Mouse (Mus musculus) hindbrain, embryonic 15.5 days (tissue): ENCODE measurements around the gene Pitpnm2. TPM values are rescaled to one million over a fixed set of nuclear protein-coding genes. Genes with fewer than 3 reads are reported as not detected.
"Not testable (repeated sequence)": the region's sequence is repeated elsewhere in the genome, so short reads cannot be mapped to it uniquely, and the experiment has no call there.

Source experiments
- ATAC-seq: fragments of 200-750 bp; cut with Nextera tagmentation; 2 replicates; pipeline ENCODE4 v1.8.0; 2017; ENCODE audit warnings: low read depth, moderate number of reproducible peaks, moderate TSS enrichment; ENCODE audit not compliant: low FRiP score
- H3K27ac ChIP-seq: fragments of 300-500 bp; sonication (generic); replicated peaks from 2 replicates; pipeline ENCODE4 v1.5.1; 2015; ENCODE audit warnings: mild to moderate bottlenecking, inconsistent platforms
- H3K27me3 ChIP-seq: fragments of 300-500 bp; sonication (generic); 2 replicates; pipeline ENCODE4 v1.6.1; 2015; ENCODE audit warnings: control low read depth, inconsistent platforms
- H3K36me3 ChIP-seq: fragments of 300-500 bp; sonication (generic); 2 replicates; pipeline ENCODE4 v1.6.1; 2015; ENCODE audit warnings: control low read depth, inconsistent platforms
- H3K4me1 ChIP-seq: fragments of 300-500 bp; sonication (generic); replicated peaks from 2 replicates; pipeline ENCODE4 v1.6.1; 2015; ENCODE audit warnings: control low read depth, inconsistent platforms
- H3K4me2 ChIP-seq: fragments of 300-500 bp; sonication (generic); 2 replicates; pipeline ENCODE4 v1.6.1; 2015; ENCODE audit warnings: moderate library complexity, mild to moderate bottlenecking, inconsistent platforms
- H3K4me3 ChIP-seq: fragments of 300-500 bp; sonication (generic); 2 replicates; pipeline ENCODE4 v1.5.1; 2015; ENCODE audit warnings: mild to moderate bottlenecking, inconsistent platforms
- H3K9ac ChIP-seq: fragments of 300-500 bp; sonication (generic); 2 replicates; pipeline ENCODE4 v1.6.1; 2015; ENCODE audit warnings: inconsistent platforms
- H3K9me3 ChIP-seq: fragments of 300-500 bp; sonication (generic); 2 replicates; pipeline ENCODE4 v1.6.1; 2016; ENCODE audit warnings: control low read depth, inconsistent platforms
- WGBS: fragments of 180-500 bp; shearing (Covaris S2); methylation state at CpG from one replicate; pipeline ENCODE4 v1.1.7; 2015; 5-methylcytosine and 5-hydroxymethylcytosine counted together
- polyA plus RNA-seq: library from polyadenylated mRNA; unstranded; fragments of >200 nt; fragmentation: Nextera tagmentation; extraction: Ambion mirVana; gene quantifications from 2 replicates; pipeline ENCODE4 v1.2.1, GENCODE M21; 2015

The Pitpnm2 gene
- polyA plus RNA-seq = 10.8 and 11.5 TPM in 2 replicates

DNA sequence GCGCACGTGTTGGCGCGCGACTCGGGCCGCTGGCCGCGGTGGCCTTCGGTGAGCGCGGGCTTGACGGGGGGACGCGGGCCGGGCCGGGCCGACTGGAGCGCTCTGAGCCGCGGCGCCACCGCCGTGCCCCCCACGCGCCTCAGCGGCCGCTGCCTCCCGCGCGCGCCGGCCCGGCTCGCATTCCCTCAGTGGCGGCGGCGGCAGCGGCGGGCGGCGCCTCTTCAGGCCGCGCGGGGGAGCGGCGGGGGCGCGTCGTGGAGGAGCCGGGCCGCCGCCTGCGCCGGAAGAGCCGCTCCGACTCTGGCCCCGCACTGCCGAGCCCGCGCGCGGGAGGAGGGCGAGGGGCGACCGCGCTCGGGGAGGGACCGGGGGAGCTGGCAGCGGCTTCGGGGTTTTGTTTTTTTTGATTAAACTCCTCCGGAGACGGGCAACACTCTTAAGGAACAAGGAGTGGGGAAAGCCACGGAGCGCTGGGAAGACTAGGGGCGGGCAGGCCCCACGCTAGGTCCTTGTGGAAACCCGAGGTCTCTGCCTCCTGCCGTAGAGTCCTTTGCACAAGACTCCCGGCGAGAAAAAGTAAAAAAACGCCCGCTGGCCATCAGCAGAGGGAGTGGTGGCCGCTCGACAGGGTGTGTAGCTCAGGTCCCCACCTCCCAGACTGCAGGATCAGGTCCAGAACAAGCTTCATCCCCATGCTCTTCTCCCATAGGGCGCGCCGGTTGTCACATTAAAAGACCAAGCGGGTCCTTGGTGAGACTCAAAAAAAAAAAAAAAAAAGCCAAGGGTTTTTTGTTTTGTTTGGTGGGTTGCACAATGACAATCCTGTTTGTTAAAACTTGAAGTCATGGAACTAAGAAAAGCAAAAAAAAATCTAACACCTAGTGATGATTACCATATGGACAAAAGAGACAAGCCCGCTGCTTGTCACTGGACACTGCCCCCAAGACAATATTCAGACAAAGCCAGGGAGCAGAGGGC is at the start of gene Pitpnm2:
Gene Pitpnm2, minus strand, starts transcription at position 147 of the 978 bp plus-strand sequence.
- Histone ChIP-seq H3K36me3 (peaks cover 4% of the 10 kb centered on the region; the same call in 1 of the 2 replicates), H3K4me1 (peaks cover 32% of the 10 kb centered on the region), H3K27me3 (no peaks in the 10 kb centered on the region), H3K4me2 (peak within 1 kb of the TSS; percentile 88), H3K9me3 (no peaks in the 10 kb centered on the region), H3K4me3 (peak within 1 kb of the TSS; percentile 54), H3K27ac (peak within 1 kb of the TSS; percentile 80), H3K9ac (peak within 1 kb of the TSS; percentile 77)
- under 1% methylated on average over 79 of the region's 90 CpGs for WGBS
- peak; percentile 83 for ATAC-seq

DNA sequence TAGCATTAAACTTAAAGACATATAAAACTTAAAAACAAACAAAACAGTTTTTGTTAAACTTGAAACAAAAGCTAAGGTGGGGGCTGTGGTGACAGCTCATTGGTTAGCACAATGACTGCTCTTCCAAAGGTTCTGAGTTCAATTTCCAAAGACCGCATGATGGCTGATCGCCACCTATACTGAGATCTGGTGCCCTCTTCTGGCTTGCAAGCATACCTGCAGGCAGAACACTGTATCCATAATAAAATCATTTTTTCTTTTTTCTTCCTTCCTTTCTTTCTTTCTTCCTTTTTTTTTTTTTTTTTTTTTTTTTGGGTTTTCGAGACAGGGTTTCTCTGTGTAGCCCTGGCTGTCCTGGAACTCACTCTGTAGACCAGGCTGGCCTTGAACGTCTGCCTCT is 49.7 kb upstream of the Pitpnm2 start:
- not testable (repeated sequence) for ATAC-seq, H3K4me2 ChIP-seq, H3K27me3 ChIP-seq, H3K4me1 ChIP-seq, H3K9ac ChIP-seq, H3K9me3 ChIP-seq, H3K4me3 ChIP-seq, H3K27ac ChIP-seq
- WGBS = 61% methylated on average over 4 of the region's 4 CpGs
- H3K36me3 ChIP-seq = peaks cover 44% of the 10 kb centered on the region

DNA sequence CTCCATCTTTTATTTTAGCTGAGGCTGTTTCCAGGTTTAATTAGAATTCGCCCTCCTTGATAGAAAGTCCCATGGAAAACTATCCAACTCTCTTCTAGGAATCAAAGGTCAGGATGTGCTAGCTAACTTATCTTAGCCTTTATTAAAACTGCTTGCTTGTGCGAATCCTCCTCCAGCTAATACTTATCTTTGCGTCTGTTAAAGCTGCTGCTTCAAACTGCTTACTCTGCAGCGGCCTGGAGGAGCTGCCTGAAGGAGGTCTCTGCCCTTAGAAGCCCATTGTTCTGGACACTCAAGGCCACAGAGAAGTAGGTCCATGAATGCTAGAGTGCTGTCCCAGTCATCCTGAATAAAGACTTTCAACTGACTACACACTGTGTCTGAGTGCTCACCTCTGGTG is 46.9 kb upstream of the Pitpnm2 start:
- Histone ChIP-seq H3K4me1 (no peaks in the 10 kb centered on the region), H3K27me3 (no peaks in the 10 kb centered on the region), H3K4me2 (no peak overlapping the region), H3K9ac (no peak overlapping the region), H3K9me3 (no peaks in the 10 kb centered on the region), H3K27ac (no peak overlapping the region), H3K36me3 (peaks cover 55% of the 10 kb centered on the region), H3K4me3 (no peak overlapping the region)
- no peak for ATAC-seq
- 97% methylated on average over 4 of the region's 4 CpGs for WGBS

DNA sequence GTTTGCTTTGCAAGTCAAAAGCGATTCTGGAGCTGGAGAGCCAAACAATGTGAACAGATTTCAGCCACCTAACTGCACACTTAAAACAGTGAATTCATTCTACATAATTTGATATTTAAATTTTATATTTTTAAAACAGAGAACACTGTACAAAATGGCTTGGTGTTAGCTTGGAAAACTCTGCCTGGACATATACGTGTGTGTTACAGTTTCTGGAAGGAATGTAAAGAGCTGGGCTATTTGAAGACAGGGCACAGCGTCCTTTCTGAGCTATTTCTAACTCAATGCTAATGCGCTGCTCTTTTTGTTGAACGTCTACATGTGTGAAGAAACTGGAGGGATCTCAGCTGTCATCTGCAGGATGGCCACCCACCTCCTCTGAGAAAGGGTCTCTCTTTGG is 44.4 kb upstream of the Pitpnm2 start:
- Histone ChIP-seq H3K36me3 (peaks cover 77% of the 10 kb centered on the region), H3K27ac (no peak overlapping the region), H3K4me3 (no peak overlapping the region), H3K4me2 (no peak overlapping the region), H3K9ac (no peak overlapping the region), H3K4me1 (no peaks in the 10 kb centered on the region), H3K27me3 (no peaks in the 10 kb centered on the region), H3K9me3 (no peaks in the 10 kb centered on the region)
- no peak for ATAC-seq
- 95% methylated on average over 5 of the region's 5 CpGs for WGBS

DNA sequence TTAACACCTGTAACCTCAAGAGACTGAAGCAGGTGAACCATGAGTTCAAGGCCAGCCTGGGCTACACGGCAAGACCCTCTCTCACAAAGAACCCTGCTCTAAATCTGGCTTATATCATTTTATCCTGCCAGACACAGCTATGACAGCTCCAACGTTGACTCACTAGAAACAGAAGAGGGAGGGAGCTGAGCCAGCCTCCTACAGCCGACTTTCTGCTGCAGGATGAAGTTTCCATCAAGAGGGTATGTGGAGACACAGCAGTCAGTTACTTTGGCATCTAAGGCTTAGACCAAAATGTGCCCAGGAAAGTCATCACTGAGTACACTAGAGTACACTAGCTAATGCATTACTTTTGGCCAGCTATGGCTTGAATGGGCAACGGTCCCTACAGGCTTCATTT is 40.7 kb upstream of the Pitpnm2 start:
- H3K27ac ChIP-seq = no peak overlapping the region
- no peaks in the 10 kb centered on the region for H3K9me3 ChIP-seq
- ATAC-seq = no peak
- WGBS = 90% methylated on average over 4 of the region's 4 CpGs
- no peak overlapping the region for H3K4me3 ChIP-seq
- no peaks in the 10 kb centered on the region for H3K27me3 ChIP-seq
- no peaks in the 10 kb centered on the region for H3K4me1 ChIP-seq
- H3K36me3 ChIP-seq = peaks cover 85% of the 10 kb centered on the region
- H3K9ac ChIP-seq = no peak overlapping the region
- no peak overlapping the region for H3K4me2 ChIP-seq

DNA sequence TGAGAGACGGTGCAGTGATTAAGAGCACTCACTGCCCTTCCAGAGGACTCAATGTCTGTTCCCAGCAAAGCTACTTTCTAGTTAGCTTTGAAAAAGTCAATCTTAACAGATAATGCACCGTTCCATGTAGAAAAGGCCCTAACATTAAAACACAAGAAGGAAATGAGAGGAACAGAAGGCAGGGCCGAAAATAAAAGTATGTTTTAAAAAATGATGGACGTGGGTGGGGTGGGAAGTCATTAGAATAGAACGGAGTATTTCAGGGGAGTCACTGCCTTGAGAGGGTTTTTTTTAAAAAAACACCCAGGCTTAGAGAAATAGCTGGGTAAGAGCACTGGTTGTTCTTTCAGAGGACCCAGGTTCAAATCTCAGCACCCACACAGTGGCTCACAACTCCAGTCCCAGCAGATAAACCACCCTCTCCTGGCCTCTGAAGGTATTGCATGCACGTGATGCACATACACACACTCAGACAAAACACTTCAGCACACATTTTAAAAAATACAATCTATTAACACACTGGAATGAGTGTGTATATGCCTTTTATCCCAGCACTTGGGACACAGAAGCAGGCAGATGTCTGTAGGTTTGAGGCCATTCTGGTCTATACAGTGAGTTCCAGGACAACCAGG is 38.2 kb upstream of the Pitpnm2 start:
- Histone ChIP-seq H3K4me1 (no peaks in the 10 kb centered on the region), H3K36me3 (peaks cover 79% of the 10 kb centered on the region), H3K27me3 (no peaks in the 10 kb centered on the region), H3K9me3 (no peaks in the 10 kb centered on the region), H3K4me3 (no peak overlapping the region), H3K9ac (no peak overlapping the region), H3K27ac (no peak overlapping the region), H3K4me2 (no peak overlapping the region)
- WGBS = 97% methylated on average over 6 of the region's 6 CpGs
- no peak for ATAC-seq

DNA sequence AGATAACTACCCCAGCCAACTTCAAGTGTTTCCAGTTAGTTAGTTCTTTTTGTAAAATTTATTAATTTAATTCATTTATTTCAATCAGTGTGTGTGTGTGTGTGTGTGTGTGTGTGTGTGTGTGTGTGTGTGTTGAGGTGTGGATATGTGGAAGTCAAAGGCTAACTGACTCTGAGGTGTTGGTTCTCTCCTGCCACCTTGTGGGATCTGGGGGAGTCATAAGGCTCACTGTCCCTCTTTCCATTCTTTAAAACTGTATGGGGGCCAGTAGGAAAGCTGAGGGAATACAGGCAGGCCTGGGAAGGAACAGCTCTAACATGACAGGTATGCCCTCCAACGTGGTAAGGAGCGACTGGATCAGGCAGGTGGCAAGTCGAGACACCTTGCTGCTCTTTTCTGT is 34.8 kb upstream of the Pitpnm2 start:
- WGBS = 70% methylated on average over 3 of the region's 3 CpGs
- H3K4me2 ChIP-seq = no peak overlapping the region
- ATAC-seq = no peak
- no peak overlapping the region for H3K27ac ChIP-seq
- no peaks in the 10 kb centered on the region for H3K4me1 ChIP-seq
- H3K4me3 ChIP-seq = no peak overlapping the region
- H3K9me3 ChIP-seq = no peaks in the 10 kb centered on the region
- peaks cover 59% of the 10 kb centered on the region for H3K36me3 ChIP-seq
- H3K9ac ChIP-seq = no peak overlapping the region
- H3K27me3 ChIP-seq = no peaks in the 10 kb centered on the region

DNA sequence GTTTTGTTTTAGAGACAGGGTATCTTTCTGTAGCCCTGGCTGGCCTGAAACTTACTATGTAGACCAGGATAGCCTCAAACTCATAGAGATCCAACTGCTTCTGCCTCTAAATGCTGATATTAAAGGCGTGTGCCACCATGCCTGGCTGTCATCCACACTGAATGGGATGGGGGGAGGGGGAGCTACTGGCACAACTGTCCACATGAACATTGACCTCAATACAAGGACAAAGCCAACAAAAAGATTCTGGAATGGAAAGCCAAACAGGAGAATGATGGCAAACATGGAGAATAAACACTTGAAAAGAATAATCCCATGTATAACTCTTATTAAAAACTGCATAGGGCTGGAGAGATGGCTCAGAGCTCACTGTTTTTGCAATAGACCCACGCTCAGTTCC is 33.3 kb upstream of the Pitpnm2 start:
- H3K9me3 ChIP-seq = no peaks in the 10 kb centered on the region

DNA sequence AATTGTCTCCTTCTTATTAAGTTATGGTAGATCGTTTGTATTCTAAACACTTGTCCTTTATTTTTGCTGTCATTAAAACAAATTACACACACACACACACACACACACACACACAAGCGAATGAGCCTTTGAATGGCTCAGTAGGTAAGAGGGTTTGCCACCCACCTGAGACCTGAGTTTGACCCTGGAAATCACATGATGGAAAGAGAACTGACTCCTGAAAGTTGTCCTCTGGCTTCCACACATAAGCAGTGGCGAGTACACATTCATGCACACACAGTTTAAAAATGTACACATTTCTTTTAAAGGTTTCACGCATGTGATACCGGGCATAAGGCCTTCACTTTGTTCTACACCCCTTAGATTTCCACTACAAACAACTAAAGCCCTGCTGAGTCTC is 20.7 kb upstream of the Pitpnm2 start:
- WGBS = 74% methylated on average over 5 of the region's 5 CpGs

More for the DNA sequence above, 33.3 kb upstream of the Pitpnm2 start:
- Histone ChIP-seq H3K4me3 (no peak overlapping the region), H3K27ac (no peak overlapping the region), H3K27me3 (no peaks in the 10 kb centered on the region), H3K36me3 (peaks cover 52% of the 10 kb centered on the region), H3K4me1 (no peaks in the 10 kb centered on the region), H3K9ac (no peak overlapping the region), H3K4me2 (no peak overlapping the region)
- 92% methylated on average over 2 of the region's 2 CpGs for WGBS
- no peak for ATAC-seq

DNA sequence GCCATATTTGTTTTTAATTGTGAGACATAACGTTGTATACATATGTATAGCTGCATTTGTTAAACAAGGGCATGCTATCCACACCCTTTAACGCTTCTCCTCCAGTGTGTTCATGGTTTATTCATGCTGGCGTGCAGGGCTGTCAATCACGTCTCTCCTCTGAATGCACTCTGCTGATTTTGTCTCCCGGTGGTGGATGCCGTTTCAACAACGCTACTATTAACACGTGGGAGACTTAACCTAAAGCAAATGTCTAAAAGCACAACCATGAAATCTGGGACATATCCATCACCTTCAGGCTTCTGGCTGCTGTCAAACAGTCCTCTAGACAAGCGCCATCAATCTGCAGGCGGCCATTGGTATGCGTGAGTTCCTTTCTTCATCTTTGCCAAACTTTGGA is 20.1 kb upstream of the Pitpnm2 start:
- H3K9ac ChIP-seq = no peak overlapping the region
- H3K4me1 ChIP-seq = no peaks in the 10 kb centered on the region; the same call in 1 of the 2 replicates
- H3K27ac ChIP-seq = 0 out of 2 replicates have a peak overlapping the region, but pooled peaks have one; percentile 48
- no peaks in the 10 kb centered on the region for H3K27me3 ChIP-seq
- H3K36me3 ChIP-seq = peaks cover 7% of the 10 kb centered on the region; the same call in 1 of the 2 replicates
- no peak overlapping the region for H3K4me3 ChIP-seq
- peak; percentile 54; the same call in 1 of the 2 replicates for ATAC-seq
- WGBS = 18% methylated on average over 11 of the region's 11 CpGs
- H3K9me3 ChIP-seq = no peaks in the 10 kb centered on the region
- 0 out of 2 replicates have a peak overlapping the region, but pooled peaks have one; percentile 9 for H3K4me2 ChIP-seq

More for the DNA sequence above, 20.7 kb upstream of the Pitpnm2 start:
- H3K9me3 ChIP-seq = no peaks in the 10 kb centered on the region
- H3K9ac ChIP-seq = no peak overlapping the region
- no peak for ATAC-seq
- H3K36me3 ChIP-seq = peaks cover 4% of the 10 kb centered on the region; the same call in 1 of the 2 replicates
- no peak overlapping the region for H3K4me2 ChIP-seq
- H3K4me1 ChIP-seq = no peaks in the 10 kb centered on the region; the same call in 1 of the 2 replicates
- H3K4me3 ChIP-seq = no peak overlapping the region
- H3K27ac ChIP-seq = no peak overlapping the region
- no peaks in the 10 kb centered on the region for H3K27me3 ChIP-seq

DNA sequence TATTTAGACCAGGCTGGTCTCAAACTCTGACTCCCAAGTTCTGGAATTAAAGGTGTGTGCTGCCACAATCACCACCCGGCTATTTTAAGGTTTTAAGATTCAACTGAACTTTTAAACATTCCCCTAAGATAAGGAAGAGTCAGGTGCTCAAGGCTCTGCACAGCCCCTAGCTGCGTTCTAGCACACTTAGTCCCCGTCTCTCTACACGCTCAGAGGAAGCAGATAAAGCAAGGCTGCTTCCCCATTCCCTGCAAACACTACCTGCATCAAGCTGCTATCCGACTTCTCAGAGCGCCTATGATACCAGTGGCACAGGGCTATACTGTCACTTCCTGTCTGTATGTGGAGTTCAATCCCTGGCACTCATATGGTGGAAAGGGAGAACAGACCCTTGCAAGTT is 18.1 kb upstream of the Pitpnm2 start:
- H3K9ac ChIP-seq = no peak overlapping the region
- H3K4me2 ChIP-seq = no peak overlapping the region
- H3K9me3 ChIP-seq = no peaks in the 10 kb centered on the region
- no peak overlapping the region for H3K27ac ChIP-seq
- no peaks in the 10 kb centered on the region; the same call in 1 of the 2 replicates for H3K4me1 ChIP-seq
- no peak for ATAC-seq
- 93% methylated on average over 6 of the region's 6 CpGs for WGBS
- peaks cover 25% of the 10 kb centered on the region for H3K36me3 ChIP-seq
- no peaks in the 10 kb centered on the region for H3K27me3 ChIP-seq
- H3K4me3 ChIP-seq = no peak overlapping the region

DNA sequence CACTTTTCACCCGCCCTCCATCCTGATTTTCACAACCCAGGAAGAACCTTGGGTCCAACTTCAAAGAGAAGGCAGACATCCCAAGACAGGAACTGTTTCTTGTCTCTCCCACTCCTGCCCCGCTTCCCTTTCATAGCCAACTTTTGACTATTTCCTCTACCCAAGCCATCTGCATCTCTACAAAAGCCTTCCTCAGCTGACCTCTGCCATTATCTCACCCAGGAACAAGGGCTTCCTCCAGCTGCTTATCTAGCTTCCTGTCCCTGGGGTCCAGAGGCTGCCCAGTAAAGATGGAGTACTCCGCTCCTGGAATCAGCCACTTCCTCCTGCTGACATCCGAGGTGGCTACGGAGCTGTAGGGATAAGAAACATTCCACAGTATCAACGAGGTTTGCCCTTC is 17.3 kb upstream of the Pitpnm2 start:
- Histone ChIP-seq H3K9ac (no peak overlapping the region), H3K27me3 (no peaks in the 10 kb centered on the region), H3K27ac (no peak overlapping the region), H3K9me3 (no peaks in the 10 kb centered on the region), H3K4me2 (no peak overlapping the region), H3K36me3 (peaks cover 33% of the 10 kb centered on the region), H3K4me3 (no peak overlapping the region), H3K4me1 (no peaks in the 10 kb centered on the region; the same call in 1 of the 2 replicates)
- ATAC-seq = no peak
- 89% methylated on average over 6 of the region's 6 CpGs for WGBS
